Mouse (Mus musculus): ENCODE measurements at regions not wholly inside any gene's neighbourhood (a gene's known extent, or its start where the extent isn't known, plus 50 kb on each side); places are given as distances from the start of the nearest gene placed in this dataset.

GRCm38 (mm10) chr13:119258515-119258914 is 169.9 kb upstream of the Paip1 start:
- no peak for DNase-seq (ENCODE audit: extremely low spot score in 1 of 2, low spot score in 1 of 2)

DNA sequence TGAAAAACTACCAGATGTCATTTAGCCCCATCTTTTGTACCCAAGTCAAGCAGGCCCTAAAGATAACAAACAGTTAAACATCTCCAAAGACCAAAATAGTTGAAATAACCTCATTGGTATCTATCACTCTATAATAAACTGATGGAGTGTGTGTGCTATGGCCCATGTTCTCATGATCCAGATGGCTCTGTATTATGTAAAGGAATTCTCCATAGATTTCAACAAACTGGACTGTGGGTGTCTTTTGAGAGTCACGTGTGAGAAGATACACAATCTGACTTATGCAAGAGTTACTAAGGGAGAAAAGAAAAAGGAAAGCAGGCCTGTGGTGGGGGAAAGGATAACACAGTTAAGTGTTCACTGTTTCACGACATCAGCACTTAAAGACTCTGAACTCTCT is 164.8 kb upstream of the Paip1 start:
- DNase-seq (ENCODE audit: extremely low spot score in 1 of 2, low spot score in 1 of 2): no peak

GRCm38 (mm10) chr13:119267608-119268300 is 160.6 kb upstream of the Paip1 start:
- DNase-seq (ENCODE audit: extremely low spot score in 1 of 2, low spot score in 1 of 2): no peak

DNA sequence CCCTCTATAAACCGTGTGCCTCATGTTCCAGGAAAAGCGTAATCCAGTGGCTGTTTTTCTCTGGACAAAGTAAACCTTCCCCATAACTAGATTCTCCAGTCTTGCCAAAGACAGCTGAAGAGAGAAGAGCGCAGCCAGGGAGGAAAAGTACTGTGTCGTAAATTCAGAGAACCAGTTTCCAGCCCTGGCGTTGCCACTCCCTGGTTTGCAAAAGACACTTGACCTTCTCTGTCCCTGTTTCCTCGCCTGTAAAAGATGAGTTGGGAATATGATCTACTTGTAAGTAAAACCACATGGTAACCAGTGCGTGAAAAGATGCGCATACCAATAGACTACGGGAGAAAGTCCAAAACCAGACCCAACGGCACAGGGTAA is 160.1 kb upstream of the Paip1 start:
- no peak for DNase-seq (ENCODE audit: extremely low spot score in 1 of 2, low spot score in 1 of 2)

- no peak for DNase-seq (ENCODE audit: extremely low spot score in 1 of 2, low spot score in 1 of 2)
These were observed 152.9 kb upstream of the Paip1 start for GRCm38 (mm10) chr13:119275500-119275899.

GRCm38 (mm10) chr13:119277308-119277948 is 151.0 kb upstream of the Paip1 start:
- DNase-seq (ENCODE audit: extremely low spot score in 1 of 2, low spot score in 1 of 2): no peak

DNA sequence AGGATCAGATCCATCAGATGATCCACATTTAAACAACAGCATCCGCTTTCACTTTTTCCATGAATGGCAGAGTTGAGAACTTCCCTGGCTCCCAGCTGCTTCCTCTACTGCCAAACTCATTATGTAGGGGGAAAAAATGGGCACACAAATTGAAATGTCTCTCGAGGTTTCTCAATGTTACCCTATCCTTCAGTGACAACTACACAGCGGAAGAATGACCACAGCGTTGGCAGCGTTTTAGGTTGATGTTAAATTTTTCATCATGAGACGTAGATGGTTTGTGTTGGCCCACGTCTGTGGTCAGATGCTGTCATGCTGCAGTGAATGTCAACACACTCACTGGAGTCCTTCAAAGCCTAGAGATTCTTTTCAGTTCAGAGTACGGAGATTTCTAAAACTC is 149.0 kb upstream of the Paip1 start:
- no peak for DNase-seq (ENCODE audit: extremely low spot score in 1 of 2, low spot score in 1 of 2)

DNA sequence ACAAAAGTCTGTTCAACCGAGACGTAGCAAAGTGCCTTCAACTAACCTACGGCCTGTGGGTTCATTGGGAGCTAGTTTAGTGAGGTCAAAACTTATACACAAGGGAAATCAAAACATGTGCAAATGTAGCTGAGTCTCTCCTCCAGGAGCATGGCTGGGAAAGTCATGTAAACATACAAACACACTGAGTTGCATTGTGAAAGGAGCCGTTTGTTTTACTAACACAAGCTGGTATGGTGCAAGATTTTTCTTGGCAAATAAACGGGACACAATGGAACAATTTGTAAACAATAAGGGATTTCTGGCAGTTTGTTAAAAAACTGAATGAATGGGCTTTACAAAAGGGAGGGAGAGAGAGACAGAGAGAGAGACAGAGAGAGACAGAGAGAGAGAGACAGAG is 147.8 kb upstream of the Paip1 start:
- DNase-seq (ENCODE audit: extremely low spot score in 1 of 2, low spot score in 1 of 2): no peak

- peak; percentile 12 to 79 for DNase-seq (ENCODE audit: extremely low spot score in 1 of 2, low spot score in 1 of 2)
These were observed 145.0 kb upstream of the Paip1 start for GRCm38 (mm10) chr13:119283448-119283847.

DNA sequence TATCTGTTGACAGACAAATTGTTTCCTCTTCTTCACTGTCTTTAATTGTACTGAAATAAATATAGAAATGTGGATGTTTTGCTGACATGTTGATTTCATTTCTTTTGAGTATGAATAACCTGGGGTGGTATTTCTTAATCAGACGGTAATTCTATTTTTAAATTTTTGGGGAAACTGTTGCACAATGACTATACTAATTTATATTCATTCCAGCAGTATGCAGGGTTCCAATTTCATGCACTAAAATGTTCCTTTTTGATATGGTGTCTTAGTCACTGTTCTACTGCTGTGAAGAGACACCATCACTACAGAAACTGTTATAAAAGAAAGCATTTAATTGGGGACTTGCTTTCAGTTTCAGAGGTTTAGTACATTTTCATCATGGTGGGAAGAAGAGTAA is 119.2 kb upstream of the Paip1 start:
- no peak for DNase-seq (ENCODE audit: extremely low spot score in 1 of 2, low spot score in 1 of 2)

- no peak for DNase-seq (ENCODE audit: extremely low spot score in 1 of 2, low spot score in 1 of 2)
These were observed 118.4 kb upstream of the Paip1 start for GRCm38 (mm10) chr13:119310013-119310412.

DNA sequence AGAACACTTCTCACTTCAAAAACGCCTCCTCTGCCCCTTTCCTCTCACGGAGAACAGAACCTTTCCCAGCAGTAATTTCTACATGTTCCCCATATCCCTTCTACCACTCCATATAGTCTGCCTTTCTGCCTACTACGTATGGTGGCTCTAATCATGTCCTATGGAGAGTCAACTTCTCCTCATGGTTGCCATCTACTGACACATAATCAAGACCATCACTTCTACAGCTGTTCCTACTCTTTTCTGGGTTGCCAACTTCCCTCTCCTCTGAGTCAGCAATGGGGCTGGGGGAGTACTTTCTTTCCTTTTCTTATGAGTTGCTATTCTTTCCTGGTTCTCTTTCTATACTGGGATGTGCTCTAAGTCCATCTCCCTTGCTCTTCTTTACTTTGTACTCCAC is 114.0 kb upstream of the Paip1 start:
- DNase-seq (ENCODE audit: extremely low spot score in 1 of 2, low spot score in 1 of 2): no peak

GRCm38 (mm10) chr13:119318358-119318757 is 110.0 kb upstream of the Paip1 start:
- DNase-seq (ENCODE audit: extremely low spot score in 1 of 2, low spot score in 1 of 2): peak in 1 of 2 experiments; percentile 52

DNA sequence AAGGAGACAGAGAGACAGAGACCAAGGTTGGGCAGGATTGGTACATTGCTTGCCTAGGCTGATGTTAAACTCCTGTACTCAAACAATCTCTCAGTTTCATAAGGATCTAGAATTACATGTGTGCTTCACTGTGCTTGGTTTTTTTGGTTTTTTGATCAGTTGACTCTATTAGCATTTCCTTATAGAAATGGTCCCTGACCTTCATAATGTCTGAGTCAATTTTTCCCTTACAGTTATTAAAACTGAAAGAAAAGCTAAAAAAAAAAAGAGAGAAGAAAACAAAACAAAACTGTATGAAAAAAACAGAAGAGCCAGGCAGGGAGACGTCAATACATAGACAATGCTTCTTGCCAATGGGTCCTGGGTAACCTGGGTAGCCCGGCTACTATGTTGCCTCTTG is 102.9 kb upstream of the Paip1 start:
- DNase-seq (ENCODE audit: extremely low spot score in 1 of 2, low spot score in 1 of 2): no peak

DNA sequence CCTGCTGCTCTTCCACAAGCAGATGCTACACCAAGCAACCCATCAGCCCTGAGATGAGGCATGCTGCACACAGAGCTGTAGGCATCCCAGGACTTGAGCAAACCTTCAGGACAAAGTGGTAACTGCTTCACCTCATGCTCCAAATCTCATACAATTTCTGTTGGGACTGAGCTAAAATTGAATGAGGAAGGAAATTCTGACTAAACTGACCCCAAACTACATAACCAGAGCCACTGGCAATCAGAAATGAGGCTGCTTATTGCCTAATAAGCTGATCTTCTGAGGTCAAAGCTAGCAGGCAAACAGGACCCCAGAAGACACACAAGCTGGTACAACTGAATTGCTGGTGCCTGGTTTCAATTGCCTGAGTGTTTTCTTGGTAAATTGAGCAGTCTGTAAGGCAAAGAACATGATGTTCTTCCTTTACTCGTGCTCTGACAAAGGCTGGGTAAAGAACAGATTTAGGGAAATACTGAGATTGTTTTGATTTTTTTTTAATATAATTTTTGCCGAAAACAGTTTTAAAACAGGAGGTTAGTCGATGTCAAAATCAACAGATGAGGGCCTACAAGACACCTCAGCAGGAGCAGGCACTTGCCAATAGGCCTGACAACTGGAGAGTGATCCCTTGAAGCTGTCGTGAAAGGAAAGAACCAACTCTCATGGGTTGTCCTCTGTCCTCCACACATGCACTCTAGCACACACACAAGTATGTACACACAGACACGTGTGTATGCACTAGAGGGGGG is 101.3 kb upstream of the Paip1 start:
- no peak for DNase-seq (ENCODE audit: extremely low spot score in 1 of 2, low spot score in 1 of 2)

DNA sequence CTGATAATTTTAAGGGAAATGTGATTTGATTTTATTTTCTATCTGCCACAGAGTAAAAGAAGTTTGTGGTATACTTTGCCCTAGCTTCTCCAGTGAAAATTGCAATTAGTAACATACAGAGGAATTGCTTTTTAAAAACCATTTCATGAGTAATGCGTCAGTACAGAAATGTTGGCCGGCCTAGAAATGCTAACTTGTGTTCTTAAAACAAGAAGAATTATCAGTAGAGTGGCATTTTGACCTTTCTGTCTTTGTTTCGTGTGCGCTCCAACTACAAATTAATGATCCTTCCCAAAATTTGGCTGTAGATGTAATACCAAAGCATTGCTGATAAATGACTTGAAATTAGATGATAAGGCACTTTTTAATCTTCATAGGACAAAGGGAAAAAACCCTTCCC is 99.7 kb upstream of the Paip1 start:
- DNase-seq (ENCODE audit: extremely low spot score in 1 of 2, low spot score in 1 of 2): no peak

- no peak for DNase-seq (ENCODE audit: extremely low spot score in 1 of 2, low spot score in 1 of 2)
These were observed 96.6 kb upstream of the Paip1 start for GRCm38 (mm10) chr13:119331815-119332214.

- no peak for DNase-seq (ENCODE audit: extremely low spot score in 1 of 2, low spot score in 1 of 2)
These were observed 94.5 kb upstream of the Paip1 start for GRCm38 (mm10) chr13:119333915-119334314.

- DNase-seq (ENCODE audit: extremely low spot score in 1 of 2, low spot score in 1 of 2): no peak
These were observed 90.5 kb upstream of the Paip1 start for GRCm38 (mm10) chr13:119337861-119338260.

- DNase-seq (ENCODE audit: extremely low spot score in 1 of 2, low spot score in 1 of 2): no peak
These were observed 89.4 kb upstream of the Paip1 start for GRCm38 (mm10) chr13:119339016-119339415.

- no peak for DNase-seq (ENCODE audit: extremely low spot score in 1 of 2, low spot score in 1 of 2)
These were observed 88.6 kb upstream of the Paip1 start for GRCm38 (mm10) chr13:119339762-119340161.

GRCm38 (mm10) chr13:119341833-119342232 is 86.6 kb upstream of the Paip1 start:
- peak in 1 of 2 experiments; percentile 56 for DNase-seq (ENCODE audit: extremely low spot score in 1 of 2, low spot score in 1 of 2)
